Mouse (Mus musculus) lung, adult 18-20 months (tissue): ENCODE results near the gene Hist1h2ad.
A peak's percentile ranks its signal among the peaks of the same experiment; 100 is the strongest.
"Not testable (repeated sequence)": the region's sequence is repeated elsewhere in the genome, so short reads cannot be mapped to it uniquely, and the experiment has no call there.

Experiments used
- DNase-seq, 2 experiments: peaks; one replicate each; pipeline ENCODE4 v3.0.0; 2022; ENCODE audit warnings: mixed read lengths in 2 of 2

Gene Hist1h2ad

DNA sequence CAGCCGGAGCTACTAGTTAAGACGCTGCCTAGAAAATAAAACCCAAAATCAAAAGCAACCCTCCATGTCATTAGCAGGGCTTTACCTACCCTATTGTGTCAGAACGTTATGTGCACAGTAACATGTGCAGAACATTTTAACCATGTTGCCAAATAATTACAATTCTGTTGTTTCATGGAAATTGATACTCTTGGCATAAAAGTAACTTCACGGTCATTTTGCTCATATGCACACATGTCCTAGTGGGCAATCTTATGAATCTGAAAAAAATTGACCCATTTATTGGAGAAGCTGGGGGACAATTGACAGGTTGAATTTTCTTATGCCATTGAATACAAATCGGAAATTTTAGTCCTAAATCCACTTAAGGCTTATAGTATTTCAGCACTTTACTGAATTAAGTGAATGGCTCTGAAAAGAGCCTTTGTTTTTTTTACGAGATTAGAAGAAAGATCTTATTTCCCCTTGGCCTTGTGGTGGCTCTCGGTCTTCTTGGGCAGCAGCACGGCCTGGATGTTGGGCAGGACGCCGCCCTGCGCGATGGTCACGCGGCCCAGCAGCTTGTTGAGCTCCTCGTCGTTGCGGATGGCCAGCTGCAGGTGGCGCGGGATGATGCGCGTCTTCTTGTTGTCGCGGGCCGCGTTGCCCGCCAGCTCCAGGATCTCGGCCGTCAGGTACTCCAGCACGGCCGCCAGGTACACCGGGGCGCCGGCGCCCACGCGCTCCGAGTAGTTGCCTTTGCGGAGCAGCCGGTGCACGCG lies 3.7 kb upstream of the Hist1h2ad start:
- DNase-seq = not testable (repeated sequence)

DNA sequence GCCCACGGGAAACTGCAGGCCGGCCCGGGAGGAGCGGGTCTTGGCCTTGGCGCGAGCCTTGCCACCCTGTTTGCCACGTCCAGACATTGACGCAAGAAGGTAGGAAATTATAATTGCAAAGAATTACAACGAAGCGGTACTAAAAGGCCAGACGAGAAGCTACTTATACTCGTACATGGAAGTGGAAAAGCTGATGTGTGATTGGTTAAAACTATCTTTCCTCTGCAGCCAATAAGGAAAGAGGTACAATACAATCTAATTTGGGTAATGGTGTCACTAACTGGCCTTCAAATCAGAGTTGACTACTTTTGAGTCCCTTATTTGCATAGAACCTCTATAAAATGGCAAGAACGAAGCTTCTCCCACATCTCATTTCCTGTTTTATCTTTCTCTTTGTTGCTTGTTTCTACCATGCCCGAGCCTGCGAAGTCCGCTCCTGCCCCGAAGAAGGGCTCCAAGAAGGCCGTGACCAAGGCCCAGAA lies 3.1 kb upstream of the Hist1h2ad start, which contains the start of the genes Hist1h2ae and Hist1h2bg:
Gene Hist1h2ae (minus strand): TSS at position 199 of the 482 bp plus-strand sequence.
Gene Hist1h2bg (plus strand): TSS at position 375 of the 482 bp plus-strand sequence.
- peak; percentile 51 to 60 for DNase-seq

DNA sequence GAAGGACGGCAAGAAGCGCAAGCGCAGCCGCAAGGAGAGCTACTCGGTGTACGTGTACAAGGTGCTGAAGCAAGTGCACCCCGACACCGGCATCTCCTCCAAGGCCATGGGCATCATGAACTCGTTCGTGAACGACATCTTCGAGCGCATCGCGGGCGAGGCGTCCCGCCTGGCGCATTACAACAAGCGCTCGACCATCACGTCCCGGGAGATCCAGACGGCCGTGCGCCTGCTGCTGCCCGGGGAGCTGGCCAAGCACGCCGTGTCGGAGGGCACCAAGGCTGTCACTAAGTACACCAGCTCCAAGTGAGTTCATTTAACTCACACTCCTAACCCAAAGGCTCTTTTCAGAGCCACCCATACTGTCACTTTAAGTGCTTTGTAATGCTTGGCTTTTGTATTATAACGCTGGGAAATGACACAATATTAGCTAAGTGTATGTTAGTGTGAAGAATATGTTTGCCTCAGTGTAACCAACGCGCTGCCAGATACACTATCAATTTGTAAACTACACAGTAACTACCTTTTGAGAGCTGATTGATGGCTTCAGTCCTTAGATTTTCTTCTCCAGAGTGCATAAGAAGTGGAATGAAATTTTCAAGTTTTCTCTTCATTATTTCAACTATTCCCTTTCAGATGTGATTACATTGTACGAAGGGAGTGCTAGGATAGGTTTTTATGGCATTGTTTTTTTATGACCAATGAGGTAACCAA lies 2.5 kb upstream of the Hist1h2ad start:
- DNase-seq = not testable (repeated sequence)

DNA sequence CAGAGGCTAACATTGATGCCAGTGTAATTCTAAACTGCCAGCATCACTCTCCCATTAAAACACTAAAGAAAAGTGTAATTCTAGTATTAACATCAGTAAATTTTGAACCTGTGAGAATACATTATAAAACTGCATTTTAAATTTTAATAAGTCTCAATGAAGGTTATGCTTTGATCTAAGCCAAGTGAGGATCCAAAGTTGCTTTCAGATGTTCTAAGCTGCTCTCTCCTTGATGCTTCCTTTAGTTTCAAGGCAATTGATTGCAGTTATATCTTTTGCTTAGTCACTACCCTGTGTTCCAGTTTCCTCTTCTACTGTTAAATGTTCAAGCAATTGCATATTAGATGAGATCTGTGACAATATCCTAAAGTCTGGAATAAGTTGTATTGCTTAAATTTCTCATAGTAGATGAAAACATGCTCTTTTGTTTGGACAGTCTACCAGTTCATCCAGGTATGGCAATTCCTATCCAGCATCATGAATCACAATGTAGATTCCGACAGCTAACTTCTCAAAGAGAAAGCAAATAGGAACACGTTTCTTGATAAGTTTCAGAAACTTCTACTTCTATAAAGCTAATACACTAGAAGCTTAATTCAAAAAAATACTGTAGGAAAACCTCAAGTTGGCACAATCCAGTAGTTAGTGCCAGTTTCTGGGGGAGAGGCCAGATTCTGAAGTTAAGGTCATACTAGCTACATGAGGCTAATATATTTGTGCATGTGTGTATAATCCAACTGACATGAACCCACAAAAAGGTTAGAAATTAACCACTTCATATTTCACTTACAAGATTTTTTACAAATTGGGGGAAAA lies 1.8 kb upstream of the Hist1h2ad start:
- DNase-seq = no peak

DNA sequence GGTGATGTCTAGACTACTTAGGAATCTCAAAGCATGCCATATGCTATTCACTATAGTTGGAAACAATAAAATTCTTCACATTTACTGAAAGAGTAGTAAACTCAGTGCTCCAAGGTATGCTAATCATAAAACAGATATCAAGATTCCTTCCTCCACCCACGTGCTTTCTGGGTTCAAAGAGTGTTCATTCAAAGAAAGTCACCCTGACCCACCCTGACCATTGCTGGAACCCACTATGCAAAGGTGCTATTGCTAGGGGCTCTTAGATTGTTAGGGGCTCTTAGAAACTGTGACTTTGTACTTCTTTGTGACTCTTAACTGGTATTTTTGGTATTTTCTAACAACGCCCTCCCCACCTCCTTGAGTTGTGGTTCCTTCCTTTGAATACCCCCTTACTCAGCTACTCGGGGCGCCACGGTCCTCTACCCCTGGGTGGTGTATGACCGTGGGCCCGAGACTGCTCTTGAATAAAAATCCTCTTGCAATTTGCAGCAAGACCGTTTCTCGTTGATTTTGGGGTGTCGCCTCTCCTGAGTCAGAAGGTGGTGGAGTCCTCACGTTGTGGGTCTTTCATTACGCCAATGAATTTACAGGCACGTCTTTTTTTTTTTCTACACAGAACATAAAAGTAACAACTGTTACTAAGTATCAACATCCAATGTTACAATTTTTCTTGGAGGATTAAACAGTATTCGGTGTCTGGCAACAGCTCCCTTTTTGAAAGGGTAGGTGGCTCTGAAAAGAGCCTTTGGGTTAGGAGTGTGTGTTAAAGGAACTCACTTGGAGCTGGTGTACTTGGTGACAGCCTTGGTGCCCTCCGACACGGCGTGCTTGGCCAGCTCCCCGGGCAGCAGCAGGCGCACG lies 915 bp upstream of the Hist1h2ad start:
- DNase-seq = not testable (repeated sequence)

DNA sequence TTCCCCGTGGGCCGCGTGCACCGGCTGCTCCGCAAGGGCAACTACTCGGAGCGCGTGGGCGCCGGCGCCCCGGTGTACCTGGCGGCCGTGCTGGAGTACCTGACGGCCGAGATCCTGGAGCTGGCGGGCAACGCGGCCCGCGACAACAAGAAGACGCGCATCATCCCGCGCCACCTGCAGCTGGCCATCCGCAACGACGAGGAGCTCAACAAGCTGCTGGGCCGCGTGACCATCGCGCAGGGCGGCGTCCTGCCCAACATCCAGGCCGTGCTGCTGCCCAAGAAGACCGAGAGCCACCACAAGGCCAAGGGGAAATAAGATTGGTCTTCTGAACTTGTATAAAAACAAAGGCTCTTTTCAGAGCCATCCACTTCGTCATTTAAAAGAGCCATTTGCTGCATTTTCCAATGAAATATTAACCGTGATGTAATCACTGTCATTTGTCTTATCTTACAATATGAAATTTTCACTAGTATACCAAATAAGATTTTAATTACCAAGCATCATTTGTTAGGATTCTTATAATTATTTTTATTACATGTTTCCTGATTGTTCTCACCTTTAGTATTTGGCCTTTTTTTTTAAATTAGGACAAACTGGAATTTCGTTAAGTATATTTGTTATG lies 477 bp downstream of the Hist1h2ad start:
- not testable (repeated sequence) for DNase-seq

DNA sequence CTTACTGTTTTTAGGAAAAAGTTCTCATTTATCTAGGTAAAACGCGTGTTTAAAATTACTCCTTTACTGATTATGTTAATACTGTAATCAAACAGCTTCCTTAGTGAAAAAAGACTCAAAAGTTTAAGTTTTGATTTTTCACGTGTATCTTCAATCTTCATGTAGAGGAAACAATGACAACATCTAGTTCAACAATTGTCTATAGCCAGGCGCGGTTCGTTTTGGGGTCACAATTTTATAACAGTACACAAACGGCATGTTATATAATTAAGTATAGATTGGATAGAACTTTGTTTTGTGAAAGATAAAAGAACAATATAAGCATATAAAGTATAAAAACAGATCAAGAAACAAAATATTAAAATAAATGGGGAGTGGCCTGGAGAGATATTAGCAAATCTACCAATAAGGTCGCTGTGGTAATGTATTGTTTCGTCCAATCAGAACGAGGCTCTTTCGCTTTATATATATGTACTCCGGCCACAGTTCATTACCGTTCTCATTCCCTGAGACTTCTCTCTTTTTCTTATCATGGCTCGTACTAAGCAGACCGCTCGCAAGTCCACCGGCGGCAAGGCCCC lies 1.2 kb downstream of the Hist1h2ad start, which contains the start of gene Hist1h3d:
Gene Hist1h3d (plus strand): TSS at position 493 of the 581 bp plus-strand sequence.
- DNase-seq = no peak

DNA sequence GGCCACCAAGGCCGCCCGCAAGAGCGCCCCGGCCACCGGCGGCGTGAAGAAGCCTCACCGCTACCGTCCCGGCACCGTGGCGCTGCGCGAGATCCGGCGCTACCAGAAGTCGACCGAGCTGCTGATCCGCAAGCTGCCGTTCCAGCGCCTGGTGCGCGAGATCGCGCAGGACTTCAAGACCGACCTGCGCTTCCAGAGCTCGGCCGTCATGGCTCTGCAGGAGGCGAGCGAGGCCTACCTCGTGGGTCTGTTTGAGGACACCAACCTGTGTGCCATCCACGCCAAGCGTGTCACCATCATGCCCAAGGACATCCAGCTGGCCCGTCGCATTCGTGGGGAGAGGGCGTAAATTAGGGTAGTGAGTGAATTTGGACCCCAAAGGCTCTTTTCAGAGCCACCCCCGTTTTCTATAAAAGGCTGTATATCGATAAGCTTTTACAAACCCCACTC lies 1.7 kb downstream of the Hist1h2ad start:
- not testable (repeated sequence) for DNase-seq

DNA sequence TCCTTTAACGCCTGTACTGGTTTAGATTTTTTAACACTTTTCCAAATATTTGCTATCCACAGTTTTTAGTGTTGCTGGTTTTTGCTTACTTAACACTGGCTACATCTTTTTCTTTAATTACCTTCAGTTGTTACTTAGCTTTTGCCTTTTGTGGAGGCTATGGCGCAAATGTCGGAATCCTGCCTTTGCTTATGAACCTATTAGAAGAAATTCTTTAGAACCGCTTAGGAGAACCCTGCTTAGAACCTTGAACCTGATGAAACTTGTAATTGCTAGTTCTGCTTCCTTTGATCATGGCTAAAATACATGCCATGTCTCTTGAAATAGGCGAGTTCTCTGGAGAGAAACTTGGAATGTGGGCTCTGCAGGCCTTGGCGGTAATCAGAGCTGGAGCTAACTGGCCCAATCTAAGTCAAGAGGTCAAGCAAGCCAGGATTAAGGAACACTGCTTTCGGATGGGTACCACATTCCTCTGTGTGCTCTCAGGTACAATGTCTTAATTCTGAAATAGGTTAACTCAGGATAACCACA lies 2.2 kb downstream of the Hist1h2ad start:
- no peak for DNase-seq

DNA sequence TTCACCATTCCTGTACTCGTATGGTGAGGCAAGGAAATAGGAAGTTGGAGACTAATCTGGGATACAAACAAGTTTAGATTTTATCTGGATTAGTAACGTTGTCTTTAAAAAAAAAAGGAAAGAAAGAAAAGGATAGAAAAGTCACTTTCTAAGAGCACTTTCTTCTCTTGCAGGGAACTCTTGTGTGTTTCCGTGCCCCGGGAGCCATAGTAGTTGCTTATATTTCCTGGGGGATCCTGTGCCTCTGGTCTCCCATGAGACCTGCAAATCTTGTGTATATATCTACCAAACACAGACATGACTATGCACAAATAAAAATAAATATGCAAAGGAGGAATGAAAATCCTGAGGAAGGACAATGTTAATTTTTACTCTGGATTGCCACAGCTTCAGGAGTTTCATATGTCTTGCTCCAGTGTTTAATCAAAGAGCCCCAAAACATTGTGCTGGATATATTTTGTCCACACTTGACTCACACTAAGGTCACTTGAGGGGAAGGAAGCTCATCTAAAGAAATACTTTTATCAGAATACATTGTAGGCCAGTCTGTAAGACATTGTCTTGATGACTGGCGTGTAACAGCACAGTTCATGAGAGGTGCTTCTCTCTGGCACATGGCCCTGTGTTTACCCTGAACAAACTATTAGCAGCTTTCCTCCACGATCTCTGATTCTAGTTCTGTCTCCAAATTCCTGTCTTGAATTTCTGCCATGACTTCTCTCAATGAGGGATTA lies 2.9 kb downstream of the Hist1h2ad start:
- no peak for DNase-seq

DNA sequence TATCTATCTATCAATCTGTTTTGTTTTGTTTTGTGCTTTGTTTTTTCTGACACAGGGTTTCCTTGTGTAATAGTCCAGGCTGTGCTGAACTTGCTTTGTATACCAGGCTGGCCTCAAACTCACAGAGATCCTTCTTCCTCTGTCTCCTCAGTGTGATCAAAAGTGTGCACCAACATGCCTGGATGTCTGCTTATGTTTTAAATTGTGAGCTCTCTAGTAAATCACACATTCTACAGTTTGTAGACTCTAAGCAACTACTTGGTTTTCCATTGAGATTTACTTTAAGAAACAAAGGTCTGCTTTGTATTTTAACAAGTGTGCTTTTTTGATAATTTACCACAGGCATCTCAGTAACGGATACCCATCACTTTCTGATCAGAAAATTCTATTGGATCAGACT lies 3.7 kb downstream of the Hist1h2ad start:
- no peak for DNase-seq

DNA sequence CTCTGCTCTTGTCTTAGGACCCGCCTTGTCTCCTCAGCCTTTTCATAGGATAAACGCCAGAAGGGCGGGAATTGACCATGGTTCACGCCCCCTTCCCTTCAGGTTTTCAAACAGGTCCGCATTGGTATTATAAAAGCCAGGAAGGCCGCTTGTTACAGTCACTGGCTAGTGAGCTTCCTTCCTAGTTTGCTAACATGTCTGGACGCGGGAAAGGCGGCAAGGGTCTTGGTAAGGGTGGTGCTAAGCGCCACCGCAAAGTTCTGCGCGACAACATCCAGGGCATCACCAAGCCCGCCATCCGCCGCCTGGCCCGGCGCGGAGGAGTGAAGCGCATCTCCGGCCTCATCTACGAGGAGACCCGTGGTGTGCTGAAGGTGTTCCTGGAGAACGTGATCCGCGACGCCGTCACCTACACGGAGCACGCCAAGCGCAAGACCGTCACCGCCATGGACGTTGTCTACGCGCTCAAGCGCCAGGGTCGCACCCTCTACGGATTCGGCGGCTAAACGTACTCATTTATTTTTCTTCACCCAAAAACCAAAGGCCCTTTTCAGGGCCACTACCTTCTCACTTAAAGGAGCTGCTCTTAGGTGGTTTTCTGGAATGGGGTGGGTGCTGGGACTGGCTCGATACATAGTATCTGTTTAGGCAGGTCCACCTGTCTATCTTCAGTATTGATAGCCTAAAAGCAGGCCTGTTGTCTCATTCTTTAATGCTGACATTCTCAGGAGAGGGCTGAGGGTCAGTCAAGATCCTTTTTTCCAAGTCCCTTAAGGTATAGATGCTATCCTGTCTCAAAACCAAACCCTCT lies 7.4 kb downstream of the Hist1h2ad start, which contains the start of gene Hist1h4d:
Gene Hist1h4d (plus strand): TSS at position 191 of the 811 bp plus-strand sequence.
- DNase-seq = peak; percentile 98

DNA sequence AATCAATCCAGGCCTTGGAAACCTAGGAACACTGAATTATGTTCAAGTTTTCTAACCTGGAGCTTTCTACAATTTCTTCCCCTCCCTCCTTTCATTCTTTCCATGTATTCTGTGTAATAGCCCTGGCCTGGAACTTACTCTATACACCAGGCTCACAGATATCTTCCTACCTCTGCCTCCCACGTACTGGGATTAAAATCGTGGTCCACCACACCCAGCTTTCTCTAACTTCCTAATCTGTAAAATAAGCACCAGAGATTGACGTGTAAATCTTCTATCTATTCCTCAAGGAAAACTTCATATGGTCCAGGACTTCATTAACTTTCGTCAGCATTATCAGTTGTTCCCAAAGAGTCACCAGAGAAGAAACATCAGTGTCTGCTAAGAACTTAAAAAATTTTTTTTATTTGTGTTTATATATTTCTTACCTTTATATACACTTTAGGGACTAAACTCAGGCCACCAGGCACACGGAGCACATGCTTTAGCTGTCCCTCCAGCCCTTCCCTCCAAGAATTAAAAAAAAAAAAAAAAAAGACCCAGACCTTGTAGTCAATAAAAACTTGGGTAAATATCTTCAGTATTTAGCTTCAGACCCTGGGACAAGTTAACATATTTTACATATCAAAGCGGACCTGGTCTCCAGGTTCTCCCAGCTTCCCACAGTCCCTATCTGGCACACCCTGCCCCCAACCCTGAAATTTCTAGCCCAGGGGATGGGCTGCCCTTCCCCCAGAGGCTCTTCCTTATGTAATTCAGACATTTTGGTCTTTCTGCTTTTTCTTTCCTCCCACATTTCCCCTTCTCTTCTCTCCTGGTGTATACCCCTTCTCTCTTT lies 8.3 kb downstream of the Hist1h2ad start:
- DNase-seq = no peak

DNA sequence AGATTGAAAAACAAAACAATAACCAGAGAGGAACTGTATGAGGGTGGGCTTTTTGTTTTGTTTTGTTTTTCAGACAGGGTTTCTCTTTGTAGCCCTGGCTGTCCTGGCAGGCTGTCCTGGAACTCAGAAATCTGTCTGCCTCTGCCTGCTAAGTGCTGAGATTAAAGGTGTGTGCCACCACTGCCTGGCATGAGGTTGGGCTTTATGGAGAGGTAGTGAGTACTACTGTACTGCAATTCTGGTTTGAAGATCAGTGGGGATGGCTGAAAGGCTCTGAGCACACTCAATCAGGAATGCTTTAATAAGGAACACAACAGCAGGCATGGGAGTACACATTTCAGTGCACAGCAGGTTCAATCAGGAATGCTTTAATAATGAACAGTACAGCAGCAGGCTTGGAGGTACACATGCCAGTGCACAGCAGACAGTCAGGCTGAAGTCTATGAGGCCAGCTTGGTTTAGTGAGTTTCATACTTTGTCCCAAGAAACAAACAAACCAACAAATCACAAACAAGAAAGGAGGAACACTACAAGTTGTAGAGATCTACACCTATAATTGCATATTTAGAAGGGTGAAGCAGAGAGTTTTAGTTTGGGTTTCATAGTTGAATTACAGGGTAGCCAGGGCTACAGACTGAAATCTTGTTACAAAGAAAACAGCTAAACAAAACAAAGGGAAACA lies 9.3 kb downstream of the Hist1h2ad start:
- no peak for DNase-seq

DNA sequence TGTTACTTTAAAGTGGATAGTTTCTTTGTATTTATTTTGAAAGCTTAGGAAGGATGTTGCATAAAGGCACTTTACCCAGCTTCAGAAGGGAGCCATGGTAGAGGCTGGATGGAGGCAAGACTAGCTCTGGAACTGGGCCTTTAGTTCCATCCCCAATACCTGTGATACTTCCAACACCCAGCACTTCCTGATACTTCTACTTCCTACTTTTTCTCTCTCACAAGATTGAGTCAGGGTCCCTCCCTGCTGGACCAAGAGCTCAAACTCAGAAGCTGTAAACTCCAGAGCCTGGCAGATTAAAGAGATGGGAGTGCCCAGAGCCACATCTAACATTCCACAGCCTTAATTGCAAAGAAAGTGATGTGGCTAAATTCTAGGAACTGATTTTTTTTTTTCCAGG lies 10.2 kb downstream of the Hist1h2ad start:
- DNase-seq = no peak

DNA sequence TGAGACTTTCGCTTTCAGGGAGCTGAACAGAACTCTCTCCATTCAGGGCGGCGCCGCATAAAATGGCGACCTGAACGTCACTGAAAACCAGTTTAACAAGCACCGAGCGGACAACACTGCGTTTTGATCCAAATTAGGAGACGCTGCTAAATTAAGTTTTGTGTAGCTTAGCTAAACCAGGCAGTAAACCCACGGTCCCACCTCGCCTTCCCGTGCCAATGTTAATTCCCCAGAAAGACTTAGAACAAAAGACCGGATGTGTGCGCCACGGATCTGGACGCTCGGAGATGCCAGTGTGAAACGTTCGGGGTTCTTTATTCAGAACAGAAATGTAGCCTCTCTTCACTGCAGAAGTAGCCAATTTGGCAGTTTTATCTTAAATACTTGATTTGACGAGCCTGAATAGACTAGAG lies 10.9 kb downstream of the Hist1h2ad start:
- DNase-seq = peak; percentile 78 to 86

DNA sequence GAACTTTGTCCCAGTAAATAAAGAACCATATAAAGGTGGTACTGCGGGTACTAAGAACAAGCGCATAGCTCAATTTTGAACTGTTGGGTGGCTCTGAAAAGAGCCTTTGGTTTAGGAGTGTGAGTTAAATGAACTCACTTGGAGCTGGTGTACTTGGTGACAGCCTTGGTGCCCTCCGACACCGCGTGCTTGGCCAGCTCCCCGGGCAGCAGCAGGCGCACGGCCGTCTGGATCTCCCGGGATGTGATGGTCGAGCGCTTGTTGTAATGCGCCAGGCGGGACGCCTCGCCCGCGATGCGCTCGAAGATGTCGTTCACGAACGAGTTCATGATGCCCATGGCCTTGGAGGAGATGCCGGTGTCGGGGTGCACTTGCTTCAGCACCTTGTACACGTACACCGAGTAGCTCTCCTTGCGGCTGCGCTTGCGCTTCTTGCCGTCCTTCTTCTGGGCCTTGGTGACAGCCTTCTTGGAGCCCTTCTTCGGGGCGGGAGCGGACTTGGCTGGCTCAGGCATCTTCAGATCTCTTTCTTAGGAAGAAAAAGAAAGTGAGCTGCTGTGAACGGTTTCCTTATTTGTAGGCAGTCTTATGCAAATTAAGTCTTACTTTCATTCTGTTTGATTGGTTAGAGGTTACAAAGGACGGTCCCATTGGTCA lies 11.4 kb downstream of the Hist1h2ad start:
- DNase-seq = peak; percentile 81
